Mouse (Mus musculus) central nervous system, embryonic 11.5 days (tissue): ENCODE measurements around the gene Gdi1. TPM values are rescaled to one million over a fixed set of nuclear protein-coding genes. Genes with fewer than 3 reads are reported as not detected.

Source experiments
- polyA plus RNA-seq: library from polyadenylated mRNA; depleted of rRNA; stranded (reverse); fragments of >200 nt; gene quantifications from 2 replicates; pipeline ENCODE4 v1.2.3, GENCODE M21; 2012; rRNA removed

Gene Gdi1
- 580 and 740 TPM in 2 replicates for polyA plus RNA-seq

GRCm38 (mm10) chrX:74304867-74305700 is at the start of gene Gdi1:
Gene Gdi1, plus strand, starts transcription at chrX:74304998.

DNA sequence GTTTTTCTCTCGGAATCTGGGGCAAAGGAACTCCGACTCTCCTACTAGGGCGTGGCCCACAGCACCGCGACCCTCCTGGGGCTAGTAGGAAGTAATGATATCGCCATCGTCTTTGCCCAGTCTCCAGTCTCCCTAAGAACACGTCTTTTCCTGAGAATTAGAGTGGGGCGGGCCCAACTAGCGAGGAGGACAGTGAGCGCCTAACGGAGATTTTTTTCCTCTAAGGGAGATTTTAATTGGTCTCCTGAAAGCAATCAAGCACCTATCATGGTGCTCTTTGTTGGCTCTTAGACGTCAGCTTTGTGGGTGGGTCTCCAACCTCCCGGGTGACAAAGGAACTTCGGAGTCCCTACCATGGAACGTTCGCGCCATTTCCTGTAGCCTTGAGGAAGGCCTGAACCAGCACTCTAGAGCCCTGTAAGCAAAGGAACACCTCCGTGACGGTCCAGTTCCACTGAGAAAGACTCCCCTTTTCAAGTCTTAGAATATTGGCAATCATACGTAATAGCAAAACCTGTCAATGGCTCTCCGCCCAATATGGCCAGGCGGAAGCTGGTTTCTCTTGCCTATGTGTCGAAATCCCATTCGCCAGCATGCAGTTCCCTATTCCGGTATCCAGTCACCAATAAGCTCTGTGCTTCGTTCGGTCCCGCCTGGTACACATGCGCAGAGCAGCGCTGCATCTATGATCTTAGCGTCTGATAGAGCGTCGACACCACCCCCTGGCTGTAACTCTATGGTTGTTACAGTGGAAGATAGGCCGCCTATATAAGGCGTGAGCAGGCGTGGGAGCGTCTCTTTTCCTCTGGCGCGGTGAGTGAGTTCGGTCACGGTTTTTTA is 34.5 kb upstream of the Gdi1 start, which contains the start of gene Rpl10:
Rpl10 (plus strand) TSS at position 751 of the 840 bp plus-strand sequence.

DNA sequence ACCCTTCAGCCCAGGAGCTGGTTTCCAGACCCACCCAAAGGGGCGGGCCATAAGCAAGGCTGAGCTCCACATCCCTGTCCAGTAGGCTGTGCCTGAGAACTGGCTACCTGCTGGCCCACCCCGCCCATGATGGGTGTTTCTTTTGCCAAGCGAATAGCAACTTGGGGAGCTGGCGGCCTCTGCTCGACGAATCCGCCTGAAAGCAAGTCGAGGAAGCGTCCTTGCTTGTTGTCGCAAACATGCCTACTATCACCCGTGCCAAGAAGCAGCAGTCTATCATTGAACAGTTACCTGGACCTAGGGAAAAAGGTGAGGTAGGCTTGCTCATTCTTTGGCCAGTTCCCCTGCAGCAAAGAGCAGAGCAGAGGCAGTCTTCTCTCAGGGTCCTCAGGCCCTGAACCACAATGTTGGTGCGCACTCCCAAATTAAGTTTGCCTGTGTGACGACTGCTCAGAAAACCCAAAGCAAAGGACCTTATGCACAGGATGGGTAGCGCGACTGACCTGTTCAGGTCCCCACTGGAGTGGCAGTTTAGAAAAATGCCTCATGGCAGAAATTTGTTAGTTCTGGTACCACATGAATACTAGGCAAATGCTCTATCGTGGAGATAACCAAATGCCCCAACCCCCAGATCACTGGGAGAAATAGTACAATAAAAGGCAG is 22.9 kb upstream of the Gdi1 start, which contains the start of the genes Taz and Dnase1l1:
Taz (plus strand) TSS at position 181 of the 663 bp plus-strand sequence.
Dnase1l1 (minus strand) TSS at position 606 of the 663 bp plus-strand sequence.

GRCm38 (mm10) chrX:74296538-74297448 is 8.0 kb upstream of the Gdi1 start, which contains the start of gene Atp6ap1:
Gene Atp6ap1, plus strand, starts transcription at chrX:74297097.

GRCm38 (mm10) chrX:74312540-74313464 is 8.0 kb downstream of the Gdi1 start, which contains the start of gene Fam50a:
Gene Fam50a, plus strand, starts transcription at chrX:74313033.

GRCm38 (mm10) chrX:74328725-74329161 is 23.9 kb downstream of the Gdi1 start, which contains the start of gene Plxna3:
Gene Plxna3, plus strand, starts transcription at chrX:74329066.

DNA sequence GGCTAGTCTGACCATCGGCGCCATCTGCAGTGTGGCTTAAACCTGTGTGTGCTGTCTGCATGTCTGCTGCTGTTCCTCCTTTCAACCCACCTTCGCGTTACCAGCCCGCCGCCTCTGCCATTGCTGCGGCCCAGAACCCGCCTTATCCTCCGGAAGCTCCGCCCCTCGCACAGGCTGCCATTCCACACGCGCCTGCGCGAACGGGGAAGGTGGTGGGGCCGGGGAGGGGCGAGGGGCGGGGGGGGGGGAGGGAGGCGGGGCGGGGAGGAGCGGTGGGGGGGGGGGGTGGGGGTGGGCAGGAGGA is 48.6 kb downstream of the Gdi1 start, which contains the start of gene Lage3:
Lage3 (minus strand) TSS at position 152 of the 304 bp plus-strand sequence.

Other genes starting within 250 kb of the Gdi1 start
- gene Opn1mw, start 177.5 kb upstream of the Gdi1 start, polyA plus RNA-seq, result not detected in 2 replicates
- 19.8 and 22.4 TPM in 2 replicates for gene Mecp2, start 169.6 kb upstream of the Gdi1 start, polyA plus RNA-seq
- not detected in 2 replicates for gene Tex28, start 137.2 kb upstream of the Gdi1 start, polyA plus RNA-seq
- 0.02 TPM in 1 of 2 replicates, not detected in the other for gene Tktl1, start 127.7 kb upstream of the Gdi1 start, polyA plus RNA-seq
- gene Flna, start 55.2 kb upstream of the Gdi1 start, polyA plus RNA-seq, result 477 and 550 TPM in 2 replicates
- gene Emd, start 50.3 kb upstream of the Gdi1 start, polyA plus RNA-seq, result 64.2 and 105 TPM in 2 replicates
- 1,358 and 2,258 TPM in 2 replicates for gene Rpl10, start 34.2 kb upstream of the Gdi1 start, polyA plus RNA-seq
- 61.6 and 70.5 TPM in 2 replicates for gene Taz, start 23.1 kb upstream of the Gdi1 start, polyA plus RNA-seq
- 5.9 and 8.7 TPM in 2 replicates for gene Dnase1l1, start 22.7 kb upstream of the Gdi1 start, polyA plus RNA-seq
- gene Atp6ap1, start 7.9 kb upstream of the Gdi1 start, polyA plus RNA-seq, result 87.0 and 137 TPM in 2 replicates
- gene Fam50a, start 8.0 kb downstream of the Gdi1 start, polyA plus RNA-seq, result 50.7 and 64.9 TPM in 2 replicates
- 82.1 and 108 TPM in 2 replicates for gene Plxna3, start 24.1 kb downstream of the Gdi1 start, polyA plus RNA-seq
- 96.9 and 108 TPM in 2 replicates for gene Lage3, start 48.6 kb downstream of the Gdi1 start, polyA plus RNA-seq
- 31.9 and 46.3 TPM in 2 replicates for gene Ubl4a, start 68.2 kb downstream of the Gdi1 start, polyA plus RNA-seq
- 2.3 and 8.5 TPM in 2 replicates for gene Slc10a3, start 68.4 kb downstream of the Gdi1 start, polyA plus RNA-seq
- gene Fam3a, start 88.3 kb downstream of the Gdi1 start, polyA plus RNA-seq, result 18.5 and 27.2 TPM in 2 replicates
- gene Ikbkg, start 88.3 kb downstream of the Gdi1 start, polyA plus RNA-seq, result 23.5 and 46.1 TPM in 2 replicates
- gene G6pdx, start 124.2 kb downstream of the Gdi1 start, polyA plus RNA-seq, result 31.7 and 41.7 TPM in 2 replicates
- 0.12 TPM in 1 of 2 replicates, not detected in the other for gene Gm6880, start 176.4 kb downstream of the Gdi1 start, polyA plus RNA-seq